Mouse (Mus musculus) spleen, embryonic (tissue): ENCODE measurements around the gene Ube2v1.

Experiments
- CTCF ChIA-PET: fragments of 350-600 bp; sonication (Branson Sonifier 250); formaldehyde crosslinking; loops from one replicate; lab custom pipeline; 2022; lab: Charles Lee

The Ube2v1 gene

DNA sequence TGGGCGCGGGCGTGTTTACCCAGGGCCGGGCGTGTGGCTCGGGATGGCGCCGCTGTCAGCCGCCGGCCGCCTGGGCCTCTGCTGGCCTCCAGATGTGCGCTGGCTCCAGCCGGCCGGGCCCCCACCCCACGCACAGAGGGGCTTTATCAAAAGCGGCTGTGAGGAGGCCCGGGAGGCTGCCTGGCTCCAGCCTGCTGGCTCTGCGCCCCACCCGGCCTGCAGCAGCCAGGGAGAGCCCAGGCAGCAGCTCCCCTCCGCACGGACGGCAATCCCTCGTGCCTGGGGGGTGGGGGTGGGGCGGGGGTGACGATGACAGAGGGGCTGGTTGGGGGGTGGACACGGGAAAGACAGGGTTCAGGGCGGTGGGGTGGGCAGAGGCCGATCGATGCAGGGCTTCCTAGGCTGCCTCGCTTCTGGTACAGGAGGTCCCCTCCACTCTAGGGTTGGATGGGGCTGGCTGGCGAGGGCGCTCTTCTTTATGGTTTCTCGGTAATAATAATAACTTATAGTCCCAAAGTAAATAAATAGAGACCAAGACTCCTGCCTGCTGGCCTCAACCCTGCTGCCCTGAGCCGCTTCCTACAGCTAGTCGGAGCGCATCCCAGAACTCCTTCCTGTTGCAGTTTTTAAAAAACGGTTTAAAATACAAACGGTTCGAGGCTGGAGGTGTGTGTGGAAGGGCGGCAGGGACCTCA is 34.3 kb downstream of the Ube2v1 start:
- CTCF ChIA-PET: no interaction called here

DNA sequence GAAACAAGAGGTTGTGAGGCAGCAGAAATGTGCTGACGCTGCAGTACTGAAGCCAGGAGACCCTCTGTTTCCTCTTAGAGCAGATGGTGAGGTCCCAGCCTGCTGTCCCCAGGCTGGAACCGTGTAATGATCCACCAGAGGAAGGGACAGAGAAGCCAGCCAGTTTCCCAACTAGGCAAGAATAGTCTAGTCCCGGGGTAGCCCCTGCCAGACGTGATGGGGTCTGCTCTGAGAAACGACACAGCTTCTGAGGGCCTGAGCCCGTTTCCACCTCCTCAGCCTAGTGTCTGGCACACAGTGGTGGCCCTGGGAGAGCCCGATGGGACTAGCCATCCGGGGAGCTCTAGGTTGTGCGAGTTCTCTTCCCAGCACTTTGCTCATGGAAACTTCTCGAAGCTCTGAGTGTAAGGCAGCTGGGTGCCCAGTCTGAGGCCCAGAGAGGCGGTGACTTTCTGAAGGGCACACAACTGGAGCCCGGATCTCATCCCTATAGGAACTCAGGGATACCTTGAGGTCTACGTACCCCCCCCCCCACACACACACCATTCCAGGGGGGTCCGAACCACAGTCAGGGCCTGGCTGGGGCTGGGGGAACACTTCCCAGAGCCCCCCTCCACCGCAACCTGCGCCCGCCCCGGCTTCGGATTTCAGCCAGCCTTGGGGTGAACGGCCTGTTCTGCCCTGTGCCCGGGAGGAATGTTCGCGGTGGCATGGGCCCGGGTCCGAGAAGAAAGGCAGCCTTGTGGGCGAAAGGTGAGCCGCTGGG is 35.0 kb downstream of the Ube2v1 start:
- CTCF ChIA-PET: no interaction called here

DNA sequence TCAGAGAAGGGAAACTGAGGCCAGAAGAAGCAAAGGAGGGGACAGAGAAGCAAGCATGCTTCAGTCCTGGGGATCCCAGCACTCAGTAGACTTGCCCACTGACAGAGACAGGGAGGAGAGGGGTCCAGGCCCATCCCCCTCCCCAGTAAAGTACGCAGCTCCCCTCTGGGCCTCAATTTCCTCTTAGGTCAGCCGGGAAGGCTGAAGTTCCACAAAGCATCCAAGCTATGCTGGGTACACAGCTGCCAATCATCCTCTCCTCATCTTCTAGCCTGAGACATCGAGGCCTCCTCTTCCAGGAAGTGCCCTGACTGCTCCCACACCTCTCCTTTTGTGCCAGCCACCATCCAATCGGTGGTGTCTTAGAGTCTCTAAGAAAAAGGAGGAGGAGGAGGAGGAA is 35.6 kb downstream of the Ube2v1 start:
- CTCF ChIA-PET: no interaction called here

DNA sequence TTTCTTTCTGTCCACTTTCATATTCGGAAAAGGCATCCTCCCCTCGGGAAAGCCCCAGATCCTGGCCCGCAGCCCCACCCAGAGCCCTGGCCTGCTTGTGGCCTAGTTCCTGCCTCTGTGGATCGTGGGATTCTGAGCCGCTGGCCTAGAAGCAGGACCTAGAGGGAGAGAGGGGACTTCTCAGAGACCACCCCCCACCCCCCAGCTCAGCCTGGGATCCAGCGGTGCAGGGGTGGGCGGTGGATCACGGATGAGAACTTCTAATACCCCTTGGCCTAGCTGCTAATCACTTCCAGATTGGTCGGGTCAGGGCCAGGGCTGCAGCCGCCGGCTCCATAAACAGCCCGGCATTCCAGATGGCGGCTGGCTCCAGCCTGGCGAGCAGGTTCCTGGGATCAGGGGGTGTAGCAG is 36.1 kb downstream of the Ube2v1 start:
- CTCF ChIA-PET: interaction anchor here (0.5 to 0.7 kb wide), 2 partner anchors 21 to 84 kb away, joined by 3 to 7 read pairs; no protein-coding TSS in a partner anchor

DNA sequence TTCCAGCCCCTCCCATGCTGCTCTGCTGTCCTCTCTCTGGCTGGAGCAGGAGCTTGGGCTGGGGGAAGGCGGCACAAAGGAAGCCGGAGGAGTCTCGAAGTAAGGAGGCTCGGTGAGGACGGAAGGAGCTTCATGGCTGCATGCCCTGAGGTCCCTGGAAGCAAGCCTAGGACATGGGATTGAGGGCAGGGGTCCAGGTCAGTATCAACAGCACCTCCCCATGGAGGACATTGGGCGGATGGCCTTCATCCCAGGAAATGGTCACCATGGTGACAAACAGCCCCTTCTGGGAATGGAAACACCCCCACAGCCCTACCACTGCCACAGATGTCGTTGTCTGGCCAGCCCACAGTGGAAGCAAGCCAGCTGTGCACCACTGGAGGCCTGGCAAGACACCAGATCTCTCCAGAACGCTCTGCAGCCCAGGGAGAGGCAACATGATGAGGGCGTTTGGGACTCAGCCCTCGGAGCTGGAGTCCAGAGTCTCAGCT is 37.4 kb downstream of the Ube2v1 start:
- CTCF ChIA-PET: no interaction called here

DNA sequence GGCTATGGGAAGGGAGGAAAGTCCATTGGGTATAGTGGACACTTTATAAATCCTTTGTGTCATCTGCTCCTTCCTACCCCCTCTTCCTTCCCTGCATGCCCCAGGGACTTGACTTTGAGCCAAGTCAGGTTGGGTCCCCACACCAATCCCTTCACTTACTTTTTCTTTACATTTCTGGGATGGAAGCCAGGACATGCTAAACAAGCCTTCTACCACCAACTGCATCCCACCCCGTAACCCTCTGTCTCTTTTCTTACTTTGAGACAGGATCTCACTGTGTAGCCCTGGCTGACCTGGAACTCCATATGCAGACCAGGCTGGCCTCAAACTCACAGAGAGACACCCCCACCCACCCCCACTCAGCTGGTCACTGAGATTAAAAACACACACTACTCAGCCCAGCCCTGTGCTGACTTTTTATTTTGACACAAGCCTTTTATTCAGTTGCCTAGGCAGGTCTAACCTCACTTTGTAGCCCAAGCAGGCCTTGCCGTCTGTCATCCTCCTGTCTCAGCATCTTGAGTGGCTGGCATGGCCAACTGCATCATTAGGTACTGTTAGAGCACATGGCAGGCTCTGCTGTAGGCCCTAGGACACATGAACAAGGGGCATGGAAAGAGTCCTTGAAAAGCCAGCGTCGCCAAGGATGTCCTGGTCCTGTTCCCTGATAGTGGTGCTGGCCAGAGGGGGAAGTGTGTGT is 38.2 kb downstream of the Ube2v1 start:
- CTCF ChIA-PET: no interaction called here

DNA sequence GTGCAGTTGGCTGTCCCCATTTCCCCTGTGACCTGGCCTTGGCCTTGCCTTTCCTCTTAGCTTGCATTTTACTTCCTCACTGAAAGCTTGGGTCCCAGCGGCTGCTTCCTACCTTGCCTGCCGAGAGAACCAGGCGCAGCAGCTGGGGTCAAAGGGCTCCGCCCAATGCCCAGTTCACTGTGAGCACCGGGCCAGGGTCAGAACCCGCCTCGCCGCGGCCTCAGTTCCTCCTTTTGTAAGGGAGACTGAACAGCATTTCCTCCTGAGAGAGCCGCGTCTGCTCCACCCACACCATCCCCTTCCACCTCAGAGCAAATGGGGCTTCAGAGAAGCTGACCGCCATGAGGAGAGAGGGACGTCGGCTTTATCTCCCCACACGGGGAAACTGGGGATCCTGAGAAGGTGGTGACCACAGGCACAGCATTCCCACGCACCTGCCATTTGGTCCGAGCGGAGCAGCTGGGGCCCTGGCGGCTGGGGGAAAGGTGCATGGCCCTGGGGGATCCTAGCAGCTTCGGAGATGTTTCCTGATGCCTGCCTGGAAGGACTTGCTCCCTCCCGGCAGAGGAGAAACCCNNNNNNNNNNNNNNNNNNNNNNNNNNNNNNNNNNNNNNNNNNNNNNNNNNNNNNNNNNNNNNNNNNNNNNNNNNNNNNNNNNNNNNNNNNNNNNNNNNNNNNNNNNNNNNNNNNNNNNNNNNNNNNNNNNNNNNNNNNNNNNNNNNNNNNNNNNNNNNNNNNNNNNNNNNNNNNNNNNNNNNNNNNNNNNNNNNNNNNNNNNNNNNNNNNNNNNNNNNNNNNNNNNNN is 42.9 kb downstream of the Ube2v1 start:
- CTCF ChIA-PET: no interaction called here

DNA sequence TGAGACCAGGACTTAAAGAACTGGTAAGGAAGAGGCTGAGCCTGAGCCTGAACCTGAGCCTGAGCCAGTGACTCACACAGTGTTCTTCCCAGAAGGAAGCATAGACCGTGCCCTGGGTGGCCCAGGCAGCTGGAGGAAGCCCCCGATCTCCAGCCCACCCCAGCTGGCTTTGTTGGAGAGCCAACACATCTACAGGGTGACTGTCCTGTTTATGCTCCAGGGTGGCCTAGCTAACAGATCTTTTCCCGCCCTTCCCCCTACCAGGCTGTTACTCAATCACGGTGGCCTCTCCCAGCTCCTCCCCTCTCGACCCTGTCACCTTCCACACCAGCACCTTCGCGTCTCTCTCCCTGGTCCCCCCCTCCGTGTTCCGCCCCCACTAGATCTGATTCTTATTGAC is 44.9 kb downstream of the Ube2v1 start:
- CTCF ChIA-PET: no interaction called here

DNA sequence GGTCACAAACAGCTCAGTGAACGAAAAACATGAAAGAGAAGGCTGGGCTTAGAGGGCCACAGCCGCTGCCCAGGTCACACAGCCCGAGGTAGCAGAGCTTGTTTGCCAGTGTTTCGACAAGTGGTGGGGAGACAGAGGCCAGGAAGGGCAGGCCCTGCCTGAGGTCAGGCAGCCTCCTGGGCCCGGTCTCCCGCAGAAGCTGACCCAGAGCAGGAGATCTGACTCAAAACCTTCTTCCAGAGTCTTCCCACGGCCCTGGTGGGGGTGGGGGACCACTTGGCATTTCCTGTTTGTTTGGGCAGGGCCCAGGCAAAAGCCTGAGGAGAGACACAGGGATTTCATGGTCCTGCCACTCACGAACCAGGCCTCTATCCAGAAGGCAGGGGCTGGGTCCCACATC is 45.9 kb downstream of the Ube2v1 start:
- CTCF ChIA-PET: no interaction called here

DNA sequence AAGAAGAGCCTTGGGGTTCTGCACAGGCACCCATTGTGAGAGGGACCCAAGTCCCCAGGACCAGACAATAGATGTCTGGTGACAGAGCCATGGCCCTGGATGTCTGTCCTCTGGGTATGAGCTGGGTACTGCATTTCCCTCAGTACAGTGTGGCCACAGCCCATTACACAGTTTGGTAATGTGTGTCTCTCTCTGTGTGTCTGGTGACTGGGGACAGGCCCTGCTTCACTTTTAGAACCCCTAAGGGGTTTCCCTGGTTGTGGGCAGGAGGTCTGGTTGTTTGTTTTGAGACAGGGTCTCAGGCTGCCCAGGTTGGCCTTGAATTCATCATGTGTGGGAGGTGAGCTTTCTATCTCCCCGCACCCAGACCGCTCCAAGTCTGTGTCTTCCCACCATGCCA is 46.6 kb downstream of the Ube2v1 start:
- CTCF ChIA-PET: interaction anchor here (0.6 to 0.8 kb wide), 2 partner anchors 20 to 58 kb away, joined by 5 to 12 read pairs; no protein-coding TSS in a partner anchor

DNA sequence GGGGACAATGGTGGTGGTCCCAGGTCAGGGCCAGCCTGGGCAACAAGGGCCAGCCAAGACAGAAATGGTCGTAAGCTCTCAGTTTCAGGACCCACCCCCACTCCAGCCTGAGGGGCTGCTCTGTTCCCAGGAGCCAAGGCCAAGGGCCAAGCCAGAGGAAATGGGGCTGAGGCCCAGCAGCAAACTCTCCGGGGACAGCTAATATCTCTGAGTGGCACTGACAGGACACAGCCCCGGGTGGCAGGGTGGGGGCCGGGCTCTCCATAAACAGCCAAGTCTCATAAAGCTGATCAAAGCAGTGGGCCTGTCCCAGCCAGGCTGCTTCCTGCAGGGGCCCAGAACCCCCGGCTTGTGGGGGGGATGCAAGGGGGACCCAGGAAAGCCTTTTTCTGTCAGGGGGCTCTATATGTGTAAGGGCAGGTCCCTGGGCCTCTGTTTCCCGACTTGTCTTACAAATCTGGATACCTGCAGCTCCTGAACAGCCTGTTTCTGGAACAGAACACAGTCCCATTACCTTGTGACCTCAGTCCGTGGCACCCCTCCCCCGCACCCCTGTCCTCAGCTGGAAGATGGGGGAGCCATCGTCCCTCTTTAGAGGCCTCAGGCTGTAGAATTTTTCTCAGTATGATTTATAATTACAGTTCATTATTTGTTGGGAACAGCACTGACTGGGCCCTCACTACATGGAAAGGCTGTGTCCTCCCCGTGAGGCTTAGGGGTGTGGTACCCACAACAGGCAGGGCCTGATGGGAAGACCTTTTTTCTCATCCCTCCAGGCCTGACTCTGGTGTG is 48.5 kb downstream of the Ube2v1 start:
- CTCF ChIA-PET: interaction anchor here (0.5 kb wide), 1 partner anchor 17 kb away, joined by 3 read pairs; no protein-coding TSS in a partner anchor

DNA sequence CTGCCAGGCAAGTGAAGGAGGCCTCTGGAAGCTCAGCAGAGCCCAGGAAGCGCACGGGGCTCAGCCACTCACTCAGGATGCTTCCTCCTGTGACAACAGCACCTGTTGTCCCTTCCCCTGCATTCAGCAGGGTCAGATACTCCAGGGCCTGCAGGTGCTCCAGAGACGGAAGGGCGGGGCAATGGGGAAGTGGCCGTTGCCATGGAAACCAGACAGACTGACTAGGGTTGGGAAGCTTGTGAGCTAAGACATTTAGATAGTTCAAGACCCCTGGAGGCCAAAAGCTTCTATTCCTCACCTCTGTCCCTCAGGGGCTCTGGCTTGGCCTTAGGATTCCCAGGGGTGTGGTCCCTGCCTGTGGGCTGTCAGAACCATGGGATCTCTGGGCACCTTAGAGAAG is 53.4 kb downstream of the Ube2v1 start:
- CTCF ChIA-PET: no interaction called here

DNA sequence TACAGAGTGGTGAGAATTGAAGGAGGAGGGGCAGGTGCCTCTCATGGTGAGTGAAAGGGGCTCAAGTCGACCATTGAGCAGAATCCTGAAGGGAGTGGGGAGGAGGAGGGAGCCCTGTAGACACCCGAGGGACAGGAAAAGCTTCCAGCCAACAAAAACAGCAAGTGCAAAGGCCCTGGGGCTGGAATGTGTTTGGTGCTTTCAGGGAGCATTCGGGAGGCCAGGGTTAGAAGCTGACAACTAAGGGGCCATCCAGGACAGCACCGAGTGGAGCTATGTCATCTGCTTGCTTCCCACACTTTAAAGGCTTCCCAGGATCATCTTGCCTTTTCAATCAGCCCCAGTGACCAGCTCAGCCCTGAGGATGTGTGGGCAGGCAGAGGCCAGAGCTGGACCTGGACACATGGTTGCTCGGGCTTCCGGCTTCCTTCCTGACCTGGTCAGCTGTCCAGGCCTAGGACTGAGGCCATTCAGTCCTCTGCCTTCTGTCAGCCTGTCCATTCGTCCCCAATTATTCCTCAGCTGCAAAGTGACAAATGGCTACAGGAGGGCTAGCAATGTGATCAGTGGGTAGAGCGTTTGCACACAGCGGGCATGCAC is 54.6 kb downstream of the Ube2v1 start:
- CTCF ChIA-PET: interaction anchor here (0.6 to 1.1 kb wide), 2 partner anchors 39 to 410 kb away, joined by 4 to 6 read pairs; partner anchors contain the start of gene Snai1

DNA sequence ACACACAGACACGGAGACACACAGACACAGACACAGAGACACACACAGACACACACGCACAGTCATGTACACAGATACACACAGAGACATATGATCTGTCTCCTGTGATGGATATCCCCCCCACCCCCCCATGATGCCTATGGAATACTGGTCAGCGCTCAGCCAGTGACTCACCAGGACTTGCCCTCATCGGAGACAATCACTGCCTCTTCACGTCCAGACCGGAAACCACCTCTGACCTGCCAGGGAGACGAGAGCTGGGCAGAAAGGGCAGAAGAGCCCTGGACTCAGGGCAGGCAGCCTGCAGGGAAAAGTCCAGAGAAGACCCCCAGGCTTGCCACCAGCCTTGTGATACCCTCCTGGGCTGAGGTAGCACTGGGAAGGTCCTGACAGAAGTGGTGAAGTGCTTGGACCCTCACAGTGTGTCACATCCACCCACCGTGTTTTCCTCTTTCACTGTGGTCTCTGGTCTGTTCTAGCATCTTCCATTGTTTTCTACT is 55.7 kb downstream of the Ube2v1 start:
- CTCF ChIA-PET: no interaction called here

DNA sequence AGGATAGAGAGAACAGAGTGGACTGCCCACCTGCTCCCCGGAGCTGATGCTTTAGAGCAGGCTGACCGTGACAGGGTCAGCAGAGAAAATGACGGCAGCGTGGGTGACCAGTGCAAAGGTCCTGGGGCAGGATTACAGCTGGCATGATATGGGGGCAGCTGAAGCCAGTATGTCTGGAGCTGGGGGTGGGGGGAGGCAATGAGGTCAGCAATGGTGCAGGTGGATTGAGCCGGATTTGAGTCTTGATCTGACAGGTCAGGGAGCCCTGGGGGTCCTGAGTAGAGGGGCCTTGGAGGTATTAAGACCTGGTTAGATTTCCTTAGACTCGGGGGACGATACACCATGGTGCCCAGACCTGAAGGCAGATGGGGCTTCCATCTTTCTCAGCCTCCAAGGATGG is 56.3 kb downstream of the Ube2v1 start:
- CTCF ChIA-PET: interaction anchor here (0.6 kb wide), 1 partner anchor 20 kb away, joined by 7 read pairs; no protein-coding TSS in a partner anchor

DNA sequence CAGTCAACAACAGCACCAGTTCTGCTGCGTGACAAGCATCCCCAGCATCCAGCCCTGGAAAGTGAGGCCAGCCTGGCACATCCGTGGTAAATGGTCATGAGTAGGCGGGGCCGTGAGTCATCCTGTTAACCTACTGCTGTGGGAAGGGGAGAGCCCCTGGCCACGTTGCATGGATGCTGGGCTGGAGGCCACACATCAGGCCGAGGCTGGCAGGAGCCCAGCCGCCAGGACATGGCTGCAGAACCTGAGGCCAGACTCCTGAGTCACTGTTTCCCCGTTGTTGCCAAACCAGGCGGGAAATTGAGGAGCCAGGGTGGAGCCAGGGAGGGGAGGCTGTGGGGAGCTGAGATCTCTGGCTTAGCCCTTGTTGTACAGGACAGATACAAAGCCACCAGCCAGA is 57.1 kb downstream of the Ube2v1 start:
- CTCF ChIA-PET: interaction anchor here (0.6 kb wide), 1 partner anchor 21 kb away, joined by 7 read pairs; no protein-coding TSS in a partner anchor

DNA sequence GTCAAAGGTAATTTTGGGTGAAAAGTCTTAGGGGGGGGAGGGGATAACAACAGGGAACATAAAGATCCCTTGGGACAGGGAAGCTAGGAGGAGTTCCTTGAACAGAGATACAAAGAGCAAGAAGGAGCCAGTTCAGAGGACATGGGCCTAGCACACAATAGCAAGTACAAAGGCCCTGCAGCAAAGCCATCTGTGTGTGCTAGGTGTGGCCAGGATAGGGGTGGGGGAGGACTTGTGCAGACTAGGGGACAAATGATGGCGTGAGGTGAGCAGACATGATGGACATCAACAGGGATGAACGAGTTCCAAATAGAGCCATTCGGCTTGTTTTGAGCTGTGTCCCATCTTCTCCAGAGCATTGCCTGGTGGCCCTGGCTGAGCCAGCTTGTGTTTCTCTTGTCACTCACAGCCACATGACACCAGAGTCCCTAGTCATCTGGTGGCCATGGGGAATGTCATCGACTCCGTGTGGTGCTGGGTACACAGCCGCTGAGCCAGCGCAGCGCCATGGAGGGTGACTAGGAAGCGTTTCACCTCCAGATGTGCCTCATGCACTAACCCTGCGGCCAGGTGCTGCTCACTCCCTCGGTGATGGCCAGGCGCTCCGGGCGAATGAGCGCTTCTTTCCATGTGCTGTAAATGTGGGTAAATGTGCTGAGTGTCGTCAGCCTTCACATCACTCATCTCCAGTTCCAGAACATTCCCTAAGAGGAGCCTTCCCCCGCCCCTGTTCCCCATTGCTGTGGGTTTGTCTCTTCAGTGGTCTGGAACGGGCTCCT is 60.3 kb downstream of the Ube2v1 start:
- CTCF ChIA-PET: interaction anchor here (0.9 kb wide), 1 partner anchor 10 kb away, joined by 3 read pairs; no protein-coding TSS in a partner anchor

DNA sequence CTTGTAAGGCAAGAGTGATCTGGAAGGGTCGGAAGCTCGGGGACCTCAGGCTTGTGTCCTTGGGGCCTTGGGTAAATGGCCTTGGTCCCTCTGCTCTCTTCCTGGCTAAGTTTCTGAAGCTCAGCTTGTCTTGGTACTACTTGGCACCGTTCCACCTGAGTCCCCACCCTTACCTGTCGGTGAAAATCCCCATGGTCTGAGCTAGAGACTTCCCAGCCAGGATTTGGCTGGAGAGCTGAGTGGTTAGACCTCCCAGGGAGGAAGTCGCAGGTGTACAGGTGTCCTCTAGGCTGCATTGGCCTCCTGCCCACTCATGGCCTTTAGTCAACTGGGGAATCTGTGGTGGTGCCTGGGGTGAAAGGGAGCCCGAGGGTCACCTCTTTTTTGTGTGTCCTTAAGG is 61.1 kb downstream of the Ube2v1 start:
- CTCF ChIA-PET: interaction anchor here (0.9 kb wide), 1 partner anchor 11 kb away, joined by 3 read pairs; no protein-coding TSS in a partner anchor
